In genomic region chr11:118553001-118553400, GRCm38 (mm10) we compare ENCODE assay signal across 30 mouse cellular contexts.
DNase-seq lines count a peak whose midpoint lies in the region; ATAC-seq lines count a peak whose summit lies in the region.
"Had no signal": no experiment of that assay in that cellular context is flagged by ENCODE, and none has a peak within 500 bp of the region (broad histone marks: within the 10 kb centered on the region; RNA-seq: fewer than 3 reads in every experiment).

No protein-coding gene starts in this region.

- H3K4me1 ChIP-seq in heart, embryonic 12.5 days (replicated peaks) = no peaks in the 10 kb centered on the region
- peaks cover 10% of the 10 kb centered on the region for H3K4me1 ChIP-seq in intestine, embryonic 15.5 days (replicated peaks)
- H3K4me1 ChIP-seq: heart, embryonic 13.5 days; liver, embryonic 13.5 days had no signal

- peaks cover 69% of the 10 kb centered on the region for H3K27me3 ChIP-seq in heart, embryonic 12.5 days (replicated peaks)
- no peaks in the 10 kb centered on the region for H3K27me3 ChIP-seq in intestine, embryonic 15.5 days (replicated peaks)
- H3K27me3 ChIP-seq: neural tube, embryonic 13.5 days; stomach, embryonic 15.5 days had no signal

- no peak overlapping the region for H3K9ac ChIP-seq in heart, embryonic 12.5 days
- H3K9ac ChIP-seq in intestine, embryonic 15.5 days = no peak overlapping the region
- H3K9ac ChIP-seq: heart, embryonic 13.5 days; limb, embryonic 15.5 days; liver, embryonic 13.5 days; stomach, embryonic 15.5 days had no signal

- H3K4me3 ChIP-seq in heart, embryonic 12.5 days = no peak overlapping the region
- no peak overlapping the region for H3K4me3 ChIP-seq in intestine, embryonic 15.5 days (replicated peaks)
- H3K4me3 ChIP-seq: erythroblast, embryonic 14.5 days; heart, embryonic 13.5 days; limb, embryonic 10.5 days; limb, embryonic 15.5 days; liver, embryonic 13.5 days; myocyte; neural tube, embryonic 13.5 days; stomach, embryonic 15.5 days had no signal

- H3K27ac ChIP-seq in heart, embryonic 12.5 days (ENCODE audit: poor library complexity, severe bottlenecking) = no peak overlapping the region
- no peak overlapping the region for H3K27ac ChIP-seq in intestine, embryonic 15.5 days
- H3K27ac ChIP-seq: heart, embryonic 13.5 days; limb, embryonic 10.5 days; limb, embryonic 15.5 days; liver, embryonic 13.5 days; stomach, embryonic 15.5 days had no signal

- H3K36me3 ChIP-seq in heart, embryonic 12.5 days = no peaks in the 10 kb centered on the region
- no peaks in the 10 kb centered on the region for H3K36me3 ChIP-seq in intestine, embryonic 15.5 days
- H3K36me3 ChIP-seq: heart, embryonic 13.5 days; limb, embryonic 10.5 days; limb, embryonic 15.5 days; liver, embryonic 13.5 days; neural tube, embryonic 13.5 days; stomach, embryonic 15.5 days had no signal

- H3K4me2 ChIP-seq in heart, embryonic 12.5 days = no peak overlapping the region
- no peak overlapping the region for H3K4me2 ChIP-seq in intestine, embryonic 15.5 days (replicated peaks)
- H3K4me2 ChIP-seq: heart, embryonic 13.5 days; limb, embryonic 15.5 days; liver, embryonic 13.5 days; neural tube, embryonic 13.5 days; stomach, embryonic 15.5 days had no signal

- no peaks in the 10 kb centered on the region for H3K9me3 ChIP-seq in heart, embryonic 12.5 days (replicated peaks)
- H3K9me3 ChIP-seq in intestine, embryonic 15.5 days = no peaks in the 10 kb centered on the region
- H3K9me3 ChIP-seq: heart, embryonic 13.5 days; limb, embryonic 10.5 days; limb, embryonic 15.5 days; liver, embryonic 13.5 days; neural tube, embryonic 13.5 days; stomach, embryonic 15.5 days had no signal

- intact Hi-C loops in gastrocnemius, postnatal 14 days (cut with DNase I; ENCODE audit: low total_unique reads) = no loop called here

- WGBS in heart, embryonic 12.5 days = 35% methylated on average over 6 of the region's 6 CpGs
- WGBS in intestine, embryonic 15.5 days = 39% methylated on average over 6 of the region's 6 CpGs

- no peak for ATAC-seq in heart, embryonic 12.5 days (ENCODE audit: insufficient number of reproducible peaks, low FRiP score)
- no peak for ATAC-seq in intestine, embryonic 15.5 days
- ATAC-seq: forebrain, embryonic 16.5 days; intestine, postnatal 0 days; lung, postnatal 0 days; midbrain, embryonic 16.5 days; Patski had no signal

- DNase-seq in gastrocnemius, adult 18-20 months (ENCODE audit: low spot score) = peak; percentile 25
- DNase-seq in gastrocnemius, postnatal 14 days = no peak
- DNase-seq in heart, adult 8-10 months (ENCODE audit: low spot score) = peak; percentile 3
- peak; percentile 11 for DNase-seq in testis, postnatal 14 days (ENCODE audit: low spot score)
- DNase-seq in testis, postnatal 10 days (ENCODE audit: low spot score) = no peak
- DNase-seq in adrenal gland, adult 8-10 months = no peak
- DNase-seq: adrenal gland, postnatal 36 days; cerebellum, adult 2 months; cerebellum, postnatal 14 days; kidney, adult 9 months; kidney, postnatal 14 days; layer of hippocampus, adult 9-11 months; liver, embryonic 13.5 days; right cerebral cortex, postnatal 14 days; thymus, adult 18-20 months; thymus, postnatal 36 days had no signal

Comparison
In these comparisons a context has a peak if more than half of its experiments do, and no peak if none do; other contexts are left out.
1. DNase-seq: peak in gastrocnemius, adult 18-20 months (single experiment), heart, adult 8-10 months (single experiment) and testis, postnatal 14 days (single experiment); none in gastrocnemius, postnatal 14 days (single experiment), testis, postnatal 10 days (single experiment) and adrenal gland, adult 8-10 months (single experiment).